Mouse (Mus musculus) monocyte, adult 59 days (primary cell): ENCODE data around the gene Bnip3. TPM values are rescaled to one million over a fixed set of nuclear protein-coding genes. Genes with fewer than 3 reads are reported as not detected.

ENCODE experiments used
- total RNA-seq, 2 experiments: library from RNA; stranded (reverse); gene quantifications; one replicate each; pipeline ENCODE4 v1.2.4; 2023

Gene Bnip3
- 1 to 10 TPM; 9.5 to 10.0 TPM for total RNA-seq

GRCm38 (mm10) chr7:138909277-138910192 is at the start of gene Bnip3:
Gene Bnip3 (minus strand): TSS chr7:138909519.

GRCm38 (mm10) chr7:138940612-138941461 is 31.5 kb upstream of the Bnip3 start, which contains the start of gene Jakmip3:
Gene Jakmip3 (plus strand): TSS chr7:138940730.

GRCm38 (mm10) chr7:138845544-138846391 is 63.6 kb downstream of the Bnip3 start, which contains the start of the genes Ppp2r2d and Mapk1ip1:
Gene Ppp2r2d (plus strand): TSS chr7:138846079.
Gene Mapk1ip1 (minus strand): TSS chr7:138846273.

Other genes starting within 250 kb of the Bnip3 start
- gene Ppp2r2d, start 63.4 kb downstream of the Bnip3 start, total RNA-seq = 10 to 100 TPM; 44.3 to 51.9 TPM
- gene Mapk1ip1, start 63.2 kb downstream of the Bnip3 start, total RNA-seq = 10 to 100 TPM; 23.6 to 24.1 TPM
- gene Jakmip3, start 31.2 kb upstream of the Bnip3 start, total RNA-seq = not detected
- gene Dpysl4, start 176.5 kb upstream of the Bnip3 start, total RNA-seq = not detected